Mouse (Mus musculus) MEL (cell line): ENCODE measurements at regions not wholly inside any gene's neighbourhood (a gene's known extent, or its start where the extent isn't known, plus 50 kb on each side); places are given as distances from the start of the nearest gene placed in this dataset.

Experiments used
- DNase-seq: peaks from one replicate; pipeline ENCODE4 v3.0.0; 2011; ENCODE audit warnings: low read depth, low spot score
- H3K27ac ChIP-seq: 2 replicates; pipeline ENCODE4 v1.5.1; 2012; ENCODE audit warnings: low read depth, mild to moderate bottlenecking, control low read depth, low read length, moderate library complexity; ENCODE audit not compliant: control insufficient read depth
- H3K27me3 ChIP-seq, 2 experiments: fragments of 150-350 bp in 1 of 2; sonication (generic) in 1 of 2; 2 replicates each; pipeline ENCODE4 v1.6.1; 2012; ENCODE audit warnings: low read length in 2 of 2, mild to moderate bottlenecking in 2 of 2, improper control_type of control experiment in 1 of 2, moderate library complexity in 1 of 2; ENCODE audit not compliant: insufficient read depth in 2 of 2, control insufficient read depth in 1 of 2
- H3K36me3 ChIP-seq, 2 experiments: 2 replicates each; pipeline ENCODE4 v1.6.1; 2012 to 2014; ENCODE audit warnings: low read length in 2 of 2, improper control_type of control experiment in 1 of 2, inconsistent platforms in 1 of 2, mild to moderate bottlenecking in 1 of 2; ENCODE audit not compliant: insufficient read depth in 2 of 2, control insufficient read depth in 1 of 2
- H3K4me1 ChIP-seq, 2 experiments: fragments of 150-350 bp in 1 of 2; sonication (generic) in 1 of 2; 2 replicates each; pipeline ENCODE4 v1.6.1; 2012; ENCODE audit warnings: low read length in 2 of 2, improper control_type of control experiment in 1 of 2, mild to moderate bottlenecking in 1 of 2; ENCODE audit not compliant: insufficient read depth in 2 of 2, control insufficient read depth in 1 of 2
- H3K4me3 ChIP-seq, 2 experiments: fragments of 150-350 bp in 1 of 2; sonication (generic) in 1 of 2; 2 replicates each; pipeline ENCODE4 v1.5.1; 2012; ENCODE audit warnings: low read depth in 2 of 2, low read length in 2 of 2, mild to moderate bottlenecking in 2 of 2, moderate library complexity in 2 of 2, control low read depth in 1 of 2, improper control_type of control experiment in 1 of 2; ENCODE audit not compliant: control insufficient read depth in 1 of 2, insufficient read depth in 1 of 2
- H3K79me2 ChIP-seq: 2 replicates; pipeline ENCODE4 v1.6.1; 2012; ENCODE audit warnings: mild to moderate bottlenecking, low read length, moderate library complexity; ENCODE audit not compliant: control insufficient read depth, poor library complexity, insufficient read depth
- H3K9ac ChIP-seq: 2 replicates; pipeline ENCODE4 v1.6.1; 2012; ENCODE audit warnings: low read depth, mild to moderate bottlenecking, control low read depth, low read length, moderate library complexity; ENCODE audit not compliant: control insufficient read depth, poor library complexity, severe bottlenecking
- H3K9me3 ChIP-seq: fragments of 150-350 bp; sonication (generic); replicated peaks from 2 replicates; pipeline ENCODE4 v1.6.1; 2012; ENCODE audit warnings: mild to moderate bottlenecking, low read length, improper control_type of control experiment, moderate library complexity; ENCODE audit not compliant: insufficient read depth
- BHLHE40 ChIP-seq: IDR thresholded peaks from 2 replicates; pipeline ENCODE4 v1.6.1; 2012; ENCODE audit warnings: low read depth, mild to moderate bottlenecking, inconsistent platforms, low read length, improper control_type of control experiment, borderline replicate concordance
- CHD1 ChIP-seq: IDR thresholded peaks from 2 replicates; pipeline ENCODE4 v1.6.1; 2012; ENCODE audit warnings: low read depth, mild to moderate bottlenecking, inconsistent platforms, low read length, improper control_type of control experiment
- CHD2 ChIP-seq: IDR thresholded peaks from 2 replicates; pipeline ENCODE4 v1.6.1; 2011; ENCODE audit warnings: low read length, improper control_type of control experiment
- ELF1 ChIP-seq: IDR thresholded peaks from 2 replicates; pipeline ENCODE4 v1.6.1; 2014; ENCODE audit warnings: low read depth, mild to moderate bottlenecking, inconsistent platforms, low read length, improper control_type of control experiment, moderate library complexity
- EP300 ChIP-seq, 2 experiments: IDR thresholded peaks; 2 replicates each; pipeline ENCODE4 v1.6.1; 2011; ENCODE audit warnings: improper control_type of control experiment in 2 of 2, low read length in 2 of 2, low read depth in 1 of 2, mild to moderate bottlenecking in 1 of 2
- GATA1 ChIP-seq: IDR thresholded peaks from 2 replicates; pipeline ENCODE4 v1.6.1; 2011; ENCODE audit warnings: low read depth, low read length, improper control_type of control experiment
- JUND ChIP-seq: IDR thresholded peaks from 2 replicates; pipeline ENCODE4 v1.6.1; 2011; ENCODE audit warnings: low read depth, mild to moderate bottlenecking, improper control_type of control experiment, low read length
- KAT2A ChIP-seq: conservative IDR thresholded peaks from 2 replicates; pipeline ENCODE4 v1.6.1; 2012; ENCODE audit warnings: low read depth, low read length, improper control_type of control experiment, inconsistent platforms
- MAFK ChIP-seq: IDR thresholded peaks from 2 replicates; pipeline ENCODE4 v1.6.1; 2011; ENCODE audit warnings: low read depth, mild to moderate bottlenecking, low read length, improper control_type of control experiment, borderline replicate concordance
- MAX ChIP-seq: IDR thresholded peaks from 2 replicates; pipeline ENCODE4 v1.6.1; 2011; ENCODE audit warnings: low read length, improper control_type of control experiment
- MAZ ChIP-seq: IDR thresholded peaks from 2 replicates; pipeline ENCODE4 v1.6.1; 2012; ENCODE audit warnings: low read depth, mild to moderate bottlenecking, inconsistent platforms, low read length, improper control_type of control experiment
- MYC ChIP-seq: IDR thresholded peaks from 2 replicates; pipeline ENCODE4 v1.6.1; 2011; ENCODE audit warnings: low read depth, mild to moderate bottlenecking, low read length, improper control_type of control experiment, moderate library complexity
- NRF1 ChIP-seq: IDR thresholded peaks from 2 replicates; pipeline ENCODE4 v1.6.1; 2014; ENCODE audit warnings: low read depth, mild to moderate bottlenecking, inconsistent platforms, low read length, improper control_type of control experiment, moderate library complexity; ENCODE audit not compliant: poor library complexity, insufficient read depth, severe bottlenecking
- POLR2A ChIP-seq, 2 experiments: IDR thresholded peaks; 2 replicates each; pipeline ENCODE4 v1.6.1; 2011 to 2012; ENCODE audit warnings: low read length in 2 of 2, mild to moderate bottlenecking in 2 of 2, control low read depth in 1 of 2, improper control_type of control experiment in 1 of 2, low read depth in 1 of 2, moderate library complexity in 1 of 2; ENCODE audit not compliant: control insufficient read depth in 1 of 2, insufficient read depth in 1 of 2, poor library complexity in 1 of 2
- POLR2AphosphoS5 ChIP-seq: IDR thresholded peaks from 2 replicates; pipeline ENCODE4 v1.6.1; 2012; ENCODE audit warnings: low read depth, borderline replicate concordance, mild to moderate bottlenecking, inconsistent platforms, low read length, moderate library complexity, mixed read lengths
- RAD21 ChIP-seq: IDR thresholded peaks from 2 replicates; pipeline ENCODE4 v1.6.1; 2011; ENCODE audit warnings: mild to moderate bottlenecking, low read depth, low read length, improper control_type of control experiment
- RCOR1 ChIP-seq: IDR thresholded peaks from 2 replicates; pipeline ENCODE4 v1.6.1; 2012; ENCODE audit warnings: low read depth, mild to moderate bottlenecking, inconsistent platforms, low read length, improper control_type of control experiment
- SIN3A ChIP-seq: IDR thresholded peaks from 2 replicates; pipeline ENCODE4 v1.6.1; 2012; ENCODE audit warnings: low read length, improper control_type of control experiment, inconsistent platforms
- SMC3 ChIP-seq: IDR thresholded peaks from 2 replicates; pipeline ENCODE4 v1.6.1; 2011; ENCODE audit warnings: low read depth, low read length, improper control_type of control experiment
- TAL1 ChIP-seq: IDR thresholded peaks from 2 replicates; pipeline ENCODE4 v1.6.1; 2012; ENCODE audit warnings: mild to moderate bottlenecking, inconsistent platforms, low read length, moderate library complexity, mixed read lengths
- USF1 ChIP-seq: IDR thresholded peaks from 2 replicates; pipeline ENCODE4 v1.6.1; 2014; ENCODE audit warnings: low read depth, mild to moderate bottlenecking, inconsistent platforms, low read length, improper control_type of control experiment, moderate library complexity
- USF2 ChIP-seq, 2 experiments: IDR thresholded peaks; 2 replicates each; pipeline ENCODE4 v1.6.1; 2011 to 2012; ENCODE audit warnings: improper control_type of control experiment in 2 of 2, low read length in 2 of 2, borderline replicate concordance in 1 of 2, inconsistent platforms in 1 of 2, low read depth in 1 of 2, mild to moderate bottlenecking in 1 of 2; ENCODE audit not compliant: insufficient read depth in 1 of 2
- ZC3H11A ChIP-seq: IDR thresholded peaks from 2 replicates; pipeline ENCODE4 v1.6.1; 2012; ENCODE audit warnings: low read depth, mild to moderate bottlenecking, inconsistent platforms, low read length, improper control_type of control experiment
- ZKSCAN1 ChIP-seq: IDR thresholded peaks from 2 replicates; pipeline ENCODE4 v1.6.1; 2012; ENCODE audit warnings: low read depth, mild to moderate bottlenecking, inconsistent platforms, low read length, improper control_type of control experiment, moderate library complexity
- ZMIZ1 ChIP-seq: IDR thresholded peaks from 2 replicates; pipeline ENCODE4 v1.6.1; 2012; ENCODE audit warnings: low read depth, mild to moderate bottlenecking, inconsistent platforms, low read length, improper control_type of control experiment, moderate library complexity
- ZNF384 ChIP-seq: IDR thresholded peaks from 2 replicates; pipeline ENCODE4 v1.6.1; 2012; ENCODE audit warnings: low read depth, mild to moderate bottlenecking, inconsistent platforms, low read length, improper control_type of control experiment

DNA sequence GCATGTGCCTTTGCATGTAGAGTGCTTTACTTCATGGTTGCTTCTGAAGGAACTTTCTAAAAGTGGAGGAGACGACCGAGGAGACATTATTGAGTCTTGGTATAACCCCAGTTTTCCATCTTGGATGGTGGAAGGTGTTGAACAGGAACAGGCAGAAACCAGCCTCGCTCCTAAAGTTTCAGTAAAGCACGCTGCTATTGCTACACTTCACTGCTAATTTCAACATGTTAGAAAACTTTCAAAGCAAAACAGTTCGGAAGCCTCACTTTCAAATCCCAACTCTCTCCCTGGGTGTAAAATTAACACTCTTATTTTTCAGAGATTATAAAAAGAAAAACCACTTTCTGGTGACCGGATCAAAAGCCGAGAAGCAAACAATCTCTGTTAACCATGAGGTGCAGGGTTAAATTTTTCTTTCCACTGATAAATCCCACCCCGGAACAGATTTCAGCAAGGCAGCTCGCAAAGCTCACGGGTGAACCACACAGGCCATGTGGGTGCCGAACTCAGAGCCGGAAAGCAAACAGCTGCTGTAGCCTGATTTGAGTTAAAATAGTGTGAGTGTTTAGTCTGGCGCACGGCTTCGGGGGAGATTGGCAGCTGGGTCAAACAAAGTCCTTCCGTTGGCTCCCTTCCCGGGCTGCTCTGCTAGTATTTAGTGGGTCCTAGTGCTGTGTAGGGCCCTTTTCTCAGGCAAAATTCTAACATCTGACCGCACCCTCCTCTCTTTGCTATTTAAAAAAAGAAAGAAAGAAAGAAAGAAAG lies 102.2 kb downstream of the Gm11146 start:
- H3K4me3 ChIP-seq: no peak overlapping the region
- no peaks in the 10 kb centered on the region for H3K27me3 ChIP-seq
- no peaks in the 10 kb centered on the region for H3K4me1 ChIP-seq
- H3K27ac ChIP-seq: no peak overlapping the region
- no peaks in the 10 kb centered on the region for H3K79me2 ChIP-seq
- no peaks in the 10 kb centered on the region for H3K9me3 ChIP-seq
- no peaks in the 10 kb centered on the region for H3K36me3 ChIP-seq
- H3K9ac ChIP-seq: no peak overlapping the region
- no peak for TF ChIP-seq USF1
- no peak for TF ChIP-seq RCOR1
- TF ChIP-seq GATA1: no peak
- TF ChIP-seq SIN3A: no peak
- no peak for TF ChIP-seq USF2 (IDR thresholded peaks at IDR 0.05; ENCODE audit: borderline replicate concordance in 1 of 2, insufficient read depth in 1 of 2, low read depth in 1 of 2, low read length in 2 of 2)
- no peak for TF ChIP-seq MAFK
- TF ChIP-seq MAZ: no peak
- no peak for TF ChIP-seq EP300 (IDR thresholded peaks at IDR 0.05; ENCODE audit: low read depth in 1 of 2, low read length in 2 of 2)
- no peak for TF ChIP-seq ZMIZ1
- TF ChIP-seq KAT2A: no peak
- no peak for TF ChIP-seq ZKSCAN1
- TF ChIP-seq POLR2AphosphoS5: no peak
- TF ChIP-seq MYC: no peak
- TF ChIP-seq RAD21: no peak
- TF ChIP-seq MAX: no peak
- no peak for TF ChIP-seq ELF1
- no peak for TF ChIP-seq TAL1
- no peak for DNase-seq

DNA sequence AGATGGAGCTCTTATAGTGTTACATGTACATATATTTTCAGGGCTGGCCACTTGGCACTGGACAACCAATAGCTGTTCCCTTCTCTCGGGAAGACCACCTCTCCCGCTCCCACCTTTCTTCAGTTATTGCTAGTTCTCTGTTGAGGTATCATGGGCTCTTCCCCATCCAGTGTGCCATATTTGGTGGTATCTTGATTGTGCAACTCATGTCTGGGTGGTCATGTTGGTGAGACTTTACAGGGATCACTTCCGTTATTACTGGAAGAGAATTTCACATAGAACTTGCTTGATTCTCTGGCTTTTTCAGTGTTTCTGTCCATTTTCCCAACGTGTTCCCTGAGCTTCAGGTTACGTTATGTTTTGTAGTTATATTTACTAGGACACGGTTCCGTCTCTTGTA lies 106.6 kb downstream of the Gm11146 start:
- H3K79me2 ChIP-seq: no peaks in the 10 kb centered on the region
- no peak overlapping the region for H3K4me3 ChIP-seq
- no peak overlapping the region for H3K9ac ChIP-seq
- no peaks in the 10 kb centered on the region for H3K4me1 ChIP-seq
- H3K36me3 ChIP-seq: no peaks in the 10 kb centered on the region
- H3K9me3 ChIP-seq: no peaks in the 10 kb centered on the region
- DNase-seq: no peak
- no peaks in the 10 kb centered on the region for H3K27me3 ChIP-seq
- TF ChIP-seq USF2 (IDR thresholded peaks at IDR 0.05; ENCODE audit: borderline replicate concordance in 1 of 2, insufficient read depth in 1 of 2, low read depth in 1 of 2, low read length in 2 of 2): no peak
- TF ChIP-seq SMC3: no peak
- TF ChIP-seq ZMIZ1: no peak
- no peak for TF ChIP-seq POLR2A (IDR thresholded peaks at IDR 0.05; ENCODE audit: control insufficient read depth in 1 of 2, insufficient read depth in 1 of 2, low read depth in 1 of 2, low read length in 2 of 2, poor library complexity in 1 of 2)
- no peak for TF ChIP-seq ZNF384
- no peak for TF ChIP-seq CHD2
- no peak for TF ChIP-seq ZC3H11A
- TF ChIP-seq NRF1: no peak
- TF ChIP-seq GATA1: no peak
- no peak for TF ChIP-seq SIN3A
- no peak for TF ChIP-seq JUND
- no peak for TF ChIP-seq MAFK
- TF ChIP-seq ZKSCAN1: no peak
- TF ChIP-seq BHLHE40: no peak
- TF ChIP-seq RAD21: no peak
- TF ChIP-seq MYC: no peak
- no peak for TF ChIP-seq MAZ
- no peak for TF ChIP-seq CHD1
- H3K27ac ChIP-seq: no peak overlapping the region
